In the genomic region with DNA sequence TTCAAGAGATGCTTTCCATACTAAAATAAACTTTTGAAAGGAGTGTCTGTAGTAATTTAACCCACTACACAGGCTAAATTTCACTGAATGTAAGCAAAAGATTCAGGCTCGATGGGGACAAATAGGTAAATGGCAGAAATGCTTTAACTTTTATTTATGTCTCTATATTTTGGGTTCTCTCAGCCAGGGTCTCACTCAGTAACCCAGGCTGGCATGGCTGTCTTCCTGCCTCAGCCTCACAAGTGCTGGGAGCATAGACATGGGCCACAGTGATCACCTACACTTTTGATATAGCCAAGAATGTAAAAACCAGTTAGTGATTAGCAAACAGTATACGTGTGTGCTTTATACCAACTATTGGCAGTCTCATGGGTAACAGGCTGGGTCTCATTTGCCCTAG, we compare ENCODE assay signal across 9 mouse cellular contexts. TPM values are rescaled to one million over a fixed set of nuclear protein-coding genes. Genes with fewer than 3 reads are reported as not detected.
A peak's percentile ranks its signal among the peaks of the same experiment; 100 is the strongest.
DNase-seq lines count a peak whose midpoint lies in the region; ATAC-seq and TF ChIP-seq lines count a peak whose summit lies in the region.
"Had no signal": no experiment of that assay in that cellular context is flagged by ENCODE, and none has a peak within 500 bp of the region (broad histone marks: within the 10 kb centered on the region; RNA-seq: fewer than 3 reads in every experiment).

No protein-coding gene starts in this region.

- peaks cover 11% of the 10 kb centered on the region for H3K4me1 ChIP-seq in hindbrain, embryonic 12.5 days
- peaks cover 10% of the 10 kb centered on the region for H3K4me1 ChIP-seq in hindbrain, embryonic 16.5 days (ENCODE audit: control insufficient read depth, insufficient read depth, low read depth, low read length)
- peaks cover 11 to 14% of the 10 kb centered on the region in 2 experiments for H3K4me1 ChIP-seq in MEL (ENCODE audit: control insufficient read depth in 1 of 2, insufficient read depth in 2 of 2, low read length in 2 of 2)
- H3K4me1 ChIP-seq in liver, embryonic 12.5 days: peaks cover 17% of the 10 kb centered on the region

- peaks cover 28% of the 10 kb centered on the region for H3K79me3 ChIP-seq in C2C12 (ENCODE audit: low read depth)

- TF ChIP-seq RAD21 in MEL (IDR thresholded peaks at IDR 0.05; ENCODE audit: low read depth, low read length): no peak

- ATAC-seq in hindbrain, embryonic 12.5 days (ENCODE audit: low FRiP score): no peak
- no peak for ATAC-seq in hindbrain, embryonic 16.5 days
- no peak for ATAC-seq in liver, embryonic 12.5 days

- TF ChIP-seq EP300 in MEL (IDR thresholded peaks at IDR 0.05; ENCODE audit: low read depth in 1 of 2, low read length in 2 of 2): no peak

- peaks cover 34% of the 10 kb centered on the region for H3K79me2 ChIP-seq in C2C12 (ENCODE audit: control insufficient read depth, insufficient read depth)
- H3K79me2 ChIP-seq in MEL (ENCODE audit: control insufficient read depth, insufficient read depth, low read length, poor library complexity): peaks cover 30% of the 10 kb centered on the region

- peak overlapping the region; percentile 54; the same call in 1 of the 2 replicates for H3K4me2 ChIP-seq in hindbrain, embryonic 12.5 days (replicated peaks)
- no peak overlapping the region for H3K4me2 ChIP-seq in hindbrain, embryonic 16.5 days (ENCODE audit: low read length)
- H3K4me2 ChIP-seq in liver, embryonic 12.5 days: peak overlapping the region; percentile 76

- H3K9me3 ChIP-seq in hindbrain, embryonic 12.5 days (replicated peaks): no peaks in the 10 kb centered on the region
- H3K9me3 ChIP-seq in hindbrain, embryonic 16.5 days (ENCODE audit: control insufficient read depth, low read length): no peaks in the 10 kb centered on the region
- H3K9me3 ChIP-seq in MEL (replicated peaks; ENCODE audit: insufficient read depth, low read length): no peaks in the 10 kb centered on the region
- no peaks in the 10 kb centered on the region for H3K9me3 ChIP-seq in liver, embryonic 12.5 days (replicated peaks)

- DNase-seq in MEL (ENCODE audit: low read depth, low spot score): peak; percentile 50
- DNase-seq in cerebellum, postnatal 4 days (ENCODE audit: low spot score in 2 of 2): no peak
- DNase-seq in cerebellum, adult 18-20 months: no peak
- DNase-seq: kidney, adult 11 months; thymus, postnatal 25 days had no signal

- no peak overlapping the region for H3ac ChIP-seq in C2C12 (ENCODE audit: control insufficient read depth, insufficient read length, low read depth)

- H3K27me3 ChIP-seq in hindbrain, embryonic 12.5 days: no peaks in the 10 kb centered on the region
- no peaks in the 10 kb centered on the region for H3K27me3 ChIP-seq in hindbrain, embryonic 16.5 days (replicated peaks; ENCODE audit: control insufficient read depth, insufficient read depth, low read length)
- H3K27me3 ChIP-seq in C2C12 (ENCODE audit: control insufficient read depth, insufficient read depth, insufficient read length): no peaks in the 10 kb centered on the region
- no peaks in the 10 kb centered on the region for H3K27me3 ChIP-seq in MEL (ENCODE audit: control insufficient read depth in 1 of 2, insufficient read depth in 2 of 2, low read length in 2 of 2)
- no peaks in the 10 kb centered on the region for H3K27me3 ChIP-seq in liver, embryonic 12.5 days (replicated peaks)

- TF ChIP-seq POLR2A in MEL (IDR thresholded peaks at IDR 0.05; ENCODE audit: control insufficient read depth in 1 of 2, insufficient read depth in 1 of 2, low read depth in 1 of 2, low read length in 2 of 2, poor library complexity in 1 of 2): no peak

- no peak overlapping the region for H3K9ac ChIP-seq in hindbrain, embryonic 12.5 days
- no peak overlapping the region for H3K9ac ChIP-seq in hindbrain, embryonic 16.5 days (ENCODE audit: low read depth, low read length)
- peak overlapping the region; percentile 85 for H3K9ac ChIP-seq in MEL (ENCODE audit: control insufficient read depth, low read depth, low read length, poor library complexity, severe bottlenecking)
- peak overlapping the region; percentile 95 for H3K9ac ChIP-seq in liver, embryonic 12.5 days

- H3K4me3 ChIP-seq in hindbrain, embryonic 12.5 days: no peak overlapping the region
- no peak overlapping the region for H3K4me3 ChIP-seq in hindbrain, embryonic 16.5 days (ENCODE audit: low read length)
- H3K4me3 ChIP-seq in C2C12 (ENCODE audit: insufficient read depth, poor library complexity, severe bottlenecking): peak overlapping the region; percentile 53
- peak overlapping the region; percentile 49 to 93 for H3K4me3 ChIP-seq in MEL (ENCODE audit: control insufficient read depth in 1 of 2, insufficient read depth in 1 of 2, low read depth in 2 of 2, low read length in 2 of 2)
- peak overlapping the region; percentile 87 for H3K4me3 ChIP-seq in liver, embryonic 12.5 days

- no peak overlapping the region for H3K27ac ChIP-seq in hindbrain, embryonic 12.5 days
- no peak overlapping the region for H3K27ac ChIP-seq in hindbrain, embryonic 16.5 days (ENCODE audit: low read depth, low read length)
- peak overlapping the region; percentile 68 for H3K27ac ChIP-seq in MEL (ENCODE audit: control insufficient read depth, low read depth, low read length)
- peak overlapping the region; percentile 98; the same call in 1 of the 2 replicates for H3K27ac ChIP-seq in liver, embryonic 12.5 days

- WGBS in hindbrain, embryonic 12.5 days: 82% methylated on average over 2 of the region's 2 CpGs
- 87% methylated on average over 2 of the region's 2 CpGs for WGBS in hindbrain, embryonic 16.5 days
- WGBS in liver, embryonic 12.5 days (ENCODE audit: insufficient replicate concordance): 74% methylated on average over 2 of the region's 2 CpGs

- TF ChIP-seq CTCF in C2C12 (IDR thresholded peaks at IDR 0.05; ENCODE audit: control insufficient read depth, insufficient read depth, insufficient read length): no peak
- no peak for TF ChIP-seq CTCF in MEL (IDR thresholded peaks at IDR 0.05 in 2 of 3, conservative IDR thresholded peaks at IDR 0.05 in 1 of 3; ENCODE audit: control insufficient read depth in 1 of 3, insufficient read depth in 1 of 3, low read depth in 2 of 3, low read length in 3 of 3, poor library complexity in 1 of 3, severe bottlenecking in 1 of 3)

- no peaks in the 10 kb centered on the region for H3K36me3 ChIP-seq in hindbrain, embryonic 12.5 days
- no peaks in the 10 kb centered on the region for H3K36me3 ChIP-seq in hindbrain, embryonic 16.5 days (ENCODE audit: control insufficient read depth, insufficient read depth, low read length)
- H3K36me3 ChIP-seq in C2C12 (ENCODE audit: control insufficient read depth, insufficient read depth) (no peaks in the 10 kb centered on the region), MEL (ENCODE audit: control insufficient read depth in 1 of 2, insufficient read depth in 2 of 2, low read length in 2 of 2) (peaks cover 0 to 18% of the 10 kb centered on the region in 2 experiments; a peak in 2 of 4 replicates)
- H3K36me3 ChIP-seq in liver, embryonic 12.5 days: no peaks in the 10 kb centered on the region

TF ChIP-seq in C2C12, 6 proteins besides CTCF, POLR2A, EP300 and RAD21:
- TF ChIP-seq MAX (IDR thresholded peaks at IDR 0.05) (no peak), USF1 (IDR thresholded peaks at IDR 0.05; ENCODE audit: low read depth) (no peak), FOSL1 (IDR thresholded peaks at IDR 0.05; ENCODE audit: insufficient read depth, low read length, poor library complexity, severe bottlenecking) (no peak), CEBPB (IDR thresholded peaks at IDR 0.05; ENCODE audit: low read depth) (no peak), MYOG (IDR thresholded peaks at IDR 0.05; ENCODE audit: control insufficient read depth, extremely low read depth, insufficient read length) (no peak), MYOD1 (IDR thresholded peaks at IDR 0.05; ENCODE audit: control insufficient read depth, insufficient read length, low read depth) (no peak)

TF ChIP-seq in MEL, 35 proteins besides CTCF, POLR2A, EP300 and RAD21:
- 0 out of 2 replicates have a peak, but pooled peaks have one; percentile 17 for TF ChIP-seq TBP (IDR thresholded peaks at IDR 0.05; ENCODE audit: low read depth, low read length)
- no peak for TF ChIP-seq RCOR1 (IDR thresholded peaks at IDR 0.05; ENCODE audit: low read depth, low read length)
- no peak for TF ChIP-seq MXI1 (IDR thresholded peaks at IDR 0.05; ENCODE audit: low read depth, low read length)

RNA-seq across cellular contexts. Expression of a gene that starts 1.5 kb away (rescaled TPM):
- 25.5 and 30.1 TPM in 2 replicates for polyA plus RNA-seq in hindbrain, embryonic 12.5 days (2016; fragmentation: Nextera tagmentation; extraction: Ambion mirVana)
- polyA plus RNA-seq in hindbrain, embryonic 16.5 days (2015; fragmentation: Nextera tagmentation; extraction: Ambion mirVana): 18.6 and 24.9 TPM in 2 replicates
- polyA plus RNA-seq in C2C12 (2012; fragmentation: generic; extraction: Trizol) (20.3 TPM), MEL (2012; ENCODE audit: insufficient read depth in 1 of 2, insufficient read length in 2 of 2, low read depth in 1 of 2, low replicate concordance in 2 of 2, missing spikeins in 1 of 2) (100 to 1,000 TPM in 1 of 2 experiments, 10 to 100 TPM in 1; 58.2 to 177 TPM)
- 14.8 and 23.2 TPM in 2 replicates for total RNA-seq in MEL (2012; rRNA removed)
- polyA plus RNA-seq in liver, embryonic 12.5 days (2016; fragmentation: Nextera tagmentation; extraction: Ambion mirVana): 16.9 and 17.1 TPM in 2 replicates

Comparison
In these comparisons a context has a peak if more than half of its experiments do, and no peak if none do; other contexts are left out.
1. H3K27ac ChIP-seq: peak in MEL (single experiment) and liver, embryonic 12.5 days (single experiment); none in hindbrain, embryonic 12.5 days (single experiment) and hindbrain, embryonic 16.5 days (single experiment).
2. H3K4me3 ChIP-seq: peak in C2C12 (single experiment), MEL (2 of 2) and liver, embryonic 12.5 days (single experiment); none in hindbrain, embryonic 12.5 days (single experiment) and hindbrain, embryonic 16.5 days (single experiment).
3. H3K9ac ChIP-seq: peak in MEL (single experiment) and liver, embryonic 12.5 days (single experiment); none in hindbrain, embryonic 12.5 days (single experiment) and hindbrain, embryonic 16.5 days (single experiment).